In the genomic region with DNA sequence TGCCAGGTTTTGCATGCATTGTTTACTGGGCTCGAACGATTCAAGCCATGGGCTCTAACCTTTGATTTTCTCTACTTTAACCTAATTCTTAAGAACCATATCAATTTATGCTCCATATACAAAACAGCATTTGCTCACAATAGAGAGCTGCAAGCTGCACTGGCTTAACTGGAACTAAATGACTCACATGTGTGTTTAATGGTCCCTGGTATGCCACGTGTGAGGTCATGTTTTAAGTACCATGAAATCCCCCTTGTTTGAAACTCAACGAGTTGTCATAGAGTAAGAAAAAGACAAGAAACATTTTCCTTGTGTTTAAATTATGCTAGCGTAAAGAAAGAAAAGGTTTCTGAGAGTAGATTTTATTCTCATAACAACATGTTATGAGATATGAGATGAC, we compare ENCODE assay signal across 28 mouse cellular contexts.
"Had no signal": no experiment of that assay in that cellular context is flagged by ENCODE, and none has a peak within 500 bp of the region (broad histone marks: within the 10 kb centered on the region; RNA-seq: fewer than 3 reads in every experiment).

No protein-coding gene starts in this region.

- H3K9me3 ChIP-seq: heart, embryonic 10.5 days; heart, embryonic 12.5 days; hindbrain, embryonic 10.5 days; hindbrain, embryonic 12.5 days; intestine, embryonic 15.5 days; kidney, embryonic 15.5 days; limb, embryonic 13.5 days; limb, embryonic 15.5 days; liver, embryonic 12.5 days had no signal

- H3K36me3 ChIP-seq: heart, embryonic 10.5 days; heart, embryonic 12.5 days; hindbrain, embryonic 10.5 days; hindbrain, embryonic 12.5 days; intestine, embryonic 15.5 days; kidney, embryonic 15.5 days; limb, embryonic 13.5 days; limb, embryonic 15.5 days; liver, embryonic 12.5 days had no signal

- H3K27ac ChIP-seq: gastrocnemius, adult 2 months; heart, embryonic 10.5 days; hindbrain, embryonic 10.5 days; hindbrain, embryonic 12.5 days; hindbrain, embryonic 14.5 days; intestine, embryonic 15.5 days; kidney, embryonic 15.5 days; kidney, postnatal 0 days; limb, embryonic 13.5 days; limb, embryonic 15.5 days; liver, embryonic 12.5 days; liver, embryonic 14.5 days had no signal

- H3K9ac ChIP-seq: heart, embryonic 12.5 days; hindbrain, embryonic 12.5 days; hindbrain, embryonic 14.5 days; intestine, embryonic 15.5 days; kidney, embryonic 15.5 days; limb, embryonic 13.5 days; limb, embryonic 15.5 days; liver, embryonic 12.5 days; liver, embryonic 14.5 days had no signal

- H3K27me3 ChIP-seq: heart, embryonic 12.5 days; hindbrain, embryonic 12.5 days; intestine, embryonic 15.5 days; kidney, embryonic 15.5 days; limb, embryonic 13.5 days; limb, embryonic 15.5 days; liver, embryonic 12.5 days had no signal

- H3K4me3 ChIP-seq: gastrocnemius, adult 2 months; heart, embryonic 10.5 days; heart, embryonic 12.5 days; hindbrain, embryonic 10.5 days; hindbrain, embryonic 12.5 days; intestine, embryonic 15.5 days; kidney, embryonic 15.5 days; limb, embryonic 13.5 days; limb, embryonic 15.5 days; liver, embryonic 12.5 days had no signal

- ATAC-seq: hindbrain, embryonic 16.5 days; inflammation-experienced regulatory T-cells, adult 6 months; intestine, embryonic 15.5 days; intestine, postnatal 0 days; liver, embryonic 12.5 days had no signal

- H3K4me2 ChIP-seq: heart, embryonic 12.5 days; hindbrain, embryonic 12.5 days; hindbrain, embryonic 14.5 days; intestine, embryonic 15.5 days; kidney, embryonic 15.5 days; limb, embryonic 13.5 days; limb, embryonic 15.5 days; liver, embryonic 12.5 days had no signal

- DNase-seq: gastrocnemius, adult 2 months; gastrocnemius, postnatal 10 days; gastrocnemius, postnatal 25 days; heart, adult 18-20 months; heart, postnatal 10 days; heart, postnatal 4 days; kidney, adult 2 months; kidney, adult 9 months; kidney, postnatal 14 days; kidney, postnatal 36 days; layer of hippocampus, adult 9-11 months; layer of hippocampus, postnatal 36 days; left cerebral cortex, postnatal 4 days had no signal

- H3K4me1 ChIP-seq: heart, embryonic 10.5 days; heart, embryonic 12.5 days; hindbrain, embryonic 10.5 days; hindbrain, embryonic 12.5 days; intestine, embryonic 15.5 days; kidney, embryonic 15.5 days; limb, embryonic 15.5 days; liver, embryonic 12.5 days had no signal
